Comparison of ENCODE assay signal across 10 mouse cellular contexts in the genomic region with DNA sequence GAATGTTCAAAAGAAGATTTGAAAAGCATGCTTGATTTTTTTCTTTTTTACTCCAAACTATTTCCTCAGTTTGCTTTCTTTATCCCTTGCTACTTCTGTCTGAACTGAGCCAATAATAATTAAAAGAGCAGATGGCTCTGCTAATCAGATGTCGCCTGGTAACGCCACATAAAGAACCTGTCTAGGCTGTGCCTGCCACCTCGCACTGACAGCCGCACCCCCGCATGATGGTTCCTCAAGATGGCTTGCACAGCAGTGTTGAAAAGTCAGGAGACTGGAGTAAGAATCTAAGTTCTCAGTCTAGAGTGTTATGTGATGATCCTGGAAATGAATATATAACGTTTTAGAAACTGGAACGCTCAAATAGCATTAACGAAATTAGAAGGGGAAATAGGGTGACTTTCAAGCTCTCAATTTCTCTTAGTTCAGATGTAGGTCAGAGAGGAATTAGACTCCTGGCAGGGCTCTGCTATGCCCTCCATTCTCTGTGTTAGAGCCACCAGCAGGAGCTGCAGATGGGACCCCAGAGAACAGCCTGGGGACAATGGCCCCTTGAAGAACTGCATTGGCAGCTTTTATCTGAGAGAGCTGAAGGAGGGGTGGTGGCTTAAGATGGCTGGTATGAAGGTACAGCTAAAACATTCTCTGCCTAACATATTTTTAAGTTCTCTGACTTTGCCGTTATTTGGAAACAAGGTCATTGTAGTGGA.
DNase-seq lines count a peak whose midpoint lies in the region; ATAC-seq and TF ChIP-seq lines count a peak whose summit lies in the region.
"Had no signal": no experiment of that assay in that cellular context is flagged by ENCODE, and none has a peak within 500 bp of the region (broad histone marks: within the 10 kb centered on the region; RNA-seq: fewer than 3 reads in every experiment).

No protein-coding gene starts in this region.

- no peak for DNase-seq in cerebellum, adult 8-10 months
- DNase-seq in forebrain, embryonic 11.5 days (ENCODE audit: low spot score) = no peak
- peak; percentile 38 to 51 for DNase-seq in layer of hippocampus, adult 8-10 months (ENCODE audit: low spot score in 2 of 2)
- DNase-seq in midbrain, postnatal 0 days (ENCODE audit: low spot score) = peak; percentile 63
- no peak for DNase-seq in kidney, adult 9 months
- no peak for DNase-seq in ovary, postnatal 14 days (ENCODE audit: low spot score)
- DNase-seq: kidney, postnatal 4 days had no signal

- TF ChIP-seq CTCF in midbrain, postnatal 0 days (IDR thresholded peaks at IDR 0.05) = no peak

- no peak overlapping the region for H3K4me2 ChIP-seq in forebrain, embryonic 11.5 days (ENCODE audit: low read depth, low read length, severe bottlenecking)
- H3K4me2 ChIP-seq in midbrain, postnatal 0 days (ENCODE audit: low read depth, low read length, poor library complexity, severe bottlenecking) = no peak overlapping the region

- H3K27ac ChIP-seq in forebrain, embryonic 11.5 days (ENCODE audit: low read depth, low read length) = peak overlapping the region; percentile 55
- peak overlapping the region; percentile 55; the same call in 1 of the 2 replicates for H3K27ac ChIP-seq in midbrain, postnatal 0 days (ENCODE audit: low read depth, low read length)

- no peaks in the 10 kb centered on the region for H3K36me3 ChIP-seq in forebrain, embryonic 11.5 days (ENCODE audit: control insufficient read depth, insufficient read depth, low read length)
- no peaks in the 10 kb centered on the region for H3K36me3 ChIP-seq in midbrain, postnatal 0 days (ENCODE audit: insufficient read depth, low read length)

- no peaks in the 10 kb centered on the region for H3K9me3 ChIP-seq in forebrain, embryonic 11.5 days (ENCODE audit: control insufficient read depth, low read length)
- no peaks in the 10 kb centered on the region for H3K9me3 ChIP-seq in midbrain, postnatal 0 days (ENCODE audit: low read length)

- H3K9ac ChIP-seq in forebrain, embryonic 11.5 days (ENCODE audit: low read length) = no peak overlapping the region
- H3K9ac ChIP-seq in midbrain, postnatal 0 days (replicated peaks; ENCODE audit: low read length, poor library complexity, severe bottlenecking) = no peak overlapping the region

- H3K4me3 ChIP-seq in forebrain, embryonic 11.5 days (ENCODE audit: low read depth, low read length) = no peak overlapping the region
- no peak overlapping the region for H3K4me3 ChIP-seq in midbrain, postnatal 0 days (ENCODE audit: low read depth, low read length)
- H3K4me3 ChIP-seq: myocyte had no signal

- peak; percentile 26; the same call in 1 of the 2 replicates for ATAC-seq in cerebellum, adult (ENCODE audit: insufficient number of reproducible peaks, low FRiP score, low TSS enrichment)
- ATAC-seq in forebrain, embryonic 11.5 days (replicated peaks; ENCODE audit: low FRiP score) = 0 out of 2 replicates have a peak, but pooled peaks have one; percentile 15
- no peak for ATAC-seq in midbrain, postnatal 0 days (ENCODE audit: low FRiP score)
- ATAC-seq in megakaryocyte progenitor cell, adult 5-6 weeks (replicated peaks; ENCODE audit: poor library complexity) = no peak

- H3K27me3 ChIP-seq in forebrain, embryonic 11.5 days (ENCODE audit: control insufficient read depth, insufficient read depth, low read length) = no peaks in the 10 kb centered on the region
- no peaks in the 10 kb centered on the region for H3K27me3 ChIP-seq in midbrain, postnatal 0 days (ENCODE audit: insufficient read depth, low read length)

- WGBS in forebrain, embryonic 11.5 days = 56% methylated on average over 9 of the region's 9 CpGs
- 33% methylated on average over 9 of the region's 9 CpGs for WGBS in midbrain, postnatal 0 days

- peaks cover 15% of the 10 kb centered on the region for H3K4me1 ChIP-seq in forebrain, embryonic 11.5 days (replicated peaks; ENCODE audit: control insufficient read depth, insufficient read depth, low read length)
- peaks cover 10% of the 10 kb centered on the region; the same call in 1 of the 2 replicates for H3K4me1 ChIP-seq in midbrain, postnatal 0 days (ENCODE audit: insufficient read depth, low read length)

Comparison
In these comparisons a context has a peak if more than half of its experiments do, and no peak if none do; other contexts are left out.
1. ATAC-seq: peak in cerebellum, adult (single experiment) and forebrain, embryonic 11.5 days (single experiment); none in midbrain, postnatal 0 days (single experiment) and megakaryocyte progenitor cell, adult 5-6 weeks (single experiment).
2. DNase-seq: peak in layer of hippocampus, adult 8-10 months (2 of 2) and midbrain, postnatal 0 days (single experiment); none in cerebellum, adult 8-10 months (single experiment), forebrain, embryonic 11.5 days (single experiment), kidney, adult 9 months (single experiment) and ovary, postnatal 14 days (single experiment).